Mouse (Mus musculus) stomach, embryonic 14.5 days (tissue): Measurements from ENCODE around the gene Dcaf17. TPM values are rescaled to one million over a fixed set of nuclear protein-coding genes. Genes with fewer than 3 reads are reported as not detected.

Experiments
- ATAC-seq: fragments of 200-750 bp; cut with Nextera tagmentation; 2 replicates; pipeline ENCODE4 v1.8.0; 2017; ENCODE audit warnings: low read depth, moderate TSS enrichment; ENCODE audit not compliant: insufficient number of reproducible peaks, insufficient read depth, low FRiP score
- H3K27ac ChIP-seq: fragments of 300-500 bp; sonication (generic); 2 replicates; pipeline ENCODE4 v1.5.1; 2014; ENCODE audit warnings: mild to moderate bottlenecking, low read length, moderate library complexity, mixed read lengths
- H3K27me3 ChIP-seq: fragments of 300-500 bp; sonication (generic); 2 replicates; pipeline ENCODE4 v1.6.1; 2014; ENCODE audit warnings: low read length, control low read depth, mixed read lengths; ENCODE audit not compliant: control insufficient read depth, insufficient read depth
- H3K36me3 ChIP-seq: fragments of 300-500 bp; sonication (generic); 2 replicates; pipeline ENCODE4 v1.6.1; 2014; ENCODE audit warnings: mild to moderate bottlenecking, control low read depth, low read length, moderate library complexity, mixed read lengths; ENCODE audit not compliant: control insufficient read depth, insufficient read depth
- H3K4me1 ChIP-seq: fragments of 300-500 bp; sonication (generic); 2 replicates; pipeline ENCODE4 v1.6.1; 2014; ENCODE audit warnings: low read length, control low read depth, mixed read lengths; ENCODE audit not compliant: control insufficient read depth, insufficient read depth
- H3K4me2 ChIP-seq: fragments of 300-500 bp; sonication (generic); replicated peaks from 2 replicates; pipeline ENCODE4 v1.6.1; 2014; ENCODE audit warnings: low read depth, low read length, control low read depth
- H3K4me3 ChIP-seq: fragments of 300-500 bp; sonication (generic); 2 replicates; pipeline ENCODE4 v1.5.1; 2014; ENCODE audit warnings: low read depth, low read length, control low read depth
- H3K9ac ChIP-seq: fragments of 300-500 bp; sonication (generic); replicated peaks from 2 replicates; pipeline ENCODE4 v1.6.1; 2014; ENCODE audit warnings: low read depth, mild to moderate bottlenecking, control low read depth, low read length, moderate library complexity, mixed read lengths
- H3K9me3 ChIP-seq: fragments of 300-500 bp; sonication (generic); 2 replicates; pipeline ENCODE4 v1.6.1; 2016; ENCODE audit warnings: low read depth, low read length, control low read depth; ENCODE audit not compliant: control insufficient read depth
- WGBS: fragments of 180-500 bp; shearing (Covaris S2); extraction: QIAGEN DNeasy Blood & Tissue Kit; methylation state at CpG from one replicate; pipeline ENCODE4 v1.1.7; 2014; 5-methylcytosine and 5-hydroxymethylcytosine counted together
- polyA plus RNA-seq: library from polyadenylated mRNA; unstranded; fragments of >200 nt; fragmentation: Nextera tagmentation; extraction: Ambion mirVana; gene quantifications from 2 replicates; pipeline ENCODE4 v1.2.1, GENCODE M21; 2014

Dcaf17 gene
- polyA plus RNA-seq, 1 experiment from 2014 or later: 40.8 TPM

DNA sequence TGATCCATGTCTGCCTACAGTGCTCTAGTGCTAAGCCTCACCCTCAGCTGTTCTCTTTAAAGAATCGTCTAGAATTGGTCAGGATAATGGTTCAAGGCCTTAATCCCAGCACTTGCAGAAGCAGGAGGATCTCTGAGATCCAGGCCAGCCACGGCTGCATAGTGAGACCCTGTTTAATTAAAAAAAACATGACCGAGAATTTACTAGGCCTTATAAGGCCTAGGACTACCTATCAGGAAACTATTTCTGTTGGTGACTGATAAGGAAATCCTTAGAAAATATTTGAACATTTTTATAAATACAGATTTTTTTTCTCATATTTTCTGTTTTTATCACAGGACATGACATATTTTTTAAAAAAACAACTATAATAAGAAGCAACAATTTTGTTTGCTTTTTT is 18.2 kb downstream of the Dcaf17 start:
- H3K4me3 ChIP-seq: no peak overlapping the region
- no peak for ATAC-seq

DNA sequence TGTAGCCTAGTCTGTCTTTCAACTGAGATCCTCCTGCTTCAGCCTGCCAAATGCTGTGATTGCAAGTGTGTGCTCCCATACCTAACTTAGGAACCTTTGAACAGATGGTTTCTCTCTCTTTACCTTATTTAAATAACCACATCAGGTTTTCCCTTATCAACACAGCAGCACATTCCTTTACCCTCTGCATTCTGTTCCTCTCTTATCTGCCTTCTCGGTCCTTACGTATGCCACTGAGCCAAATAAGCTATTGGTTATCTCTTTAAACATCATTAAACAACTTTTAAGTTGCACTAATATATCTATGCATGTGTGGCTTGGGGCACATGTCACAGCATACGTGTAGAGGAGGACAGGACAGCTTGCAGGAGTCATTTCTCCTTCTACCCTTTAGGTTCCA is 18.7 kb downstream of the Dcaf17 start:
- H3K9ac ChIP-seq: no peak overlapping the region
- H3K4me2 ChIP-seq: no peak overlapping the region
- H3K36me3 ChIP-seq: no peaks in the 10 kb centered on the region
- ATAC-seq: no peak
- H3K27me3 ChIP-seq: no peaks in the 10 kb centered on the region
- H3K4me3 ChIP-seq: no peak overlapping the region
- H3K27ac ChIP-seq: no peak overlapping the region
- H3K4me1 ChIP-seq: no peaks in the 10 kb centered on the region
- 69% methylated on average over 3 of the region's 3 CpGs for WGBS
- no peaks in the 10 kb centered on the region for H3K9me3 ChIP-seq

More for the DNA sequence above, 18.2 kb downstream of the Dcaf17 start:
- Histone ChIP-seq H3K4me1 (no peaks in the 10 kb centered on the region), H3K36me3 (no peaks in the 10 kb centered on the region), H3K4me2 (no peak overlapping the region), H3K27me3 (no peaks in the 10 kb centered on the region), H3K27ac (no peak overlapping the region), H3K9ac (no peak overlapping the region), H3K9me3 (no peaks in the 10 kb centered on the region)
- 90% methylated on average over 3 of the region's 3 CpGs for WGBS

DNA sequence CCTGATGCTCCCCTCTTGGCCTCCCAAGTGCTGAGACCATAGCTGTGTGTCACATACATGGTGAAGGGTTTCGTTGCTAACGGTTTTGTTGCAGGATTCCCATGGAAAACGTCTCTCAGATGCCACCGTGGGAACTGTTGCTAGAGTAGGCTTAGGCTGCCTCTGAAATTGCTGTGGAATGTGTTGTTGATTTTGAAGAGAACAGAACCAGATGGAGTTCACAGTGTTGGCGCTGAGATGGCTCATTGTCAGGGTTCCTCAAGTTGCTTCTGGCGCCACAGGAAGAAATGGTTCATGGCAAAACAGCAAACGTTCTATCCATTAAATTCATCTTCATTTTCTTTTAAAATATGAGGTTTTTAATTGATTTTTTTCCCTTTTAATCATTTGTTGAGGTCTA is 27.3 kb downstream of the Dcaf17 start:
- H3K4me1 ChIP-seq: no peaks in the 10 kb centered on the region
- 89% methylated on average over 7 of the region's 7 CpGs for WGBS
- H3K9ac ChIP-seq: no peak overlapping the region
- H3K36me3 ChIP-seq: peaks cover 6% of the 10 kb centered on the region
- no peak overlapping the region for H3K4me2 ChIP-seq
- no peak for ATAC-seq
- H3K9me3 ChIP-seq: no peaks in the 10 kb centered on the region
- H3K27ac ChIP-seq: no peak overlapping the region
- no peaks in the 10 kb centered on the region for H3K27me3 ChIP-seq
- H3K4me3 ChIP-seq: no peak overlapping the region

DNA sequence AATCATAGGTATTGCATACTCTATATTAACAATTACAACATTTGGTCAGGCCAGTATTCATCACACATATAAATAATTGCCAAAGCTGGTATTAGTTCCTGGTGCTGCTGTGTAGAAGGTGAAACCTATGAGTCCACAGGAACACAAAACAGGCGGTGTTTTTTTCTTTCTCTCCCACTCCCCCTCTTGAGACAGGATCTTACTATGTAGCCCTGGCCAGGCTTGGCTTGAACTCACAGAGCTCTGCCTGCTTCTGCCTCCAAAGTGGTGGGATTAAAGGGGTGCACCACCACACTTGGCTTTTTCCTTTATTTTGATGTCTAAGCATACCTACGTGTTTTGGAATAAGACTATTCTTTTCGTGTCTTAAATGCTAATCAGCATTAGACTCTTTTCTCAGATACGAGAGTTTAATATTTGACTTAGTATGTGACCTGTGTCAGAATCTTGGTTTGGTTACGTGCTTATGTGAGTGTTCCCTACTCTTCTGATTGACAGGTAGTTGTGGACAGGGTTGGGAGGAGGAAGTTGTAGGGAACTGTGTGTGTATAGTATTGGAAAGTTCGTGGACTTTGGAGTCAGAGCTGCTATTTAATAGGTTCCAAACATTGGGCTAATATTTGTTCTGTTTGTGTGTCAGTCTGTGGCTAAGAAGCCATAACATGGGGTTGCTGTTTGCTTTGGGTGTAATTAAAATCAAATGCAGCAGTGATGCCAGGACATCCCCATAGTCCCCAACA is 28.5 kb downstream of the Dcaf17 start:
- no peak overlapping the region for H3K4me3 ChIP-seq
- H3K4me2 ChIP-seq: no peak overlapping the region
- ATAC-seq: peak; percentile 88; the same call in 1 of the 2 replicates
- WGBS: 84% methylated on average over 6 of the region's 6 CpGs
- no peak overlapping the region; the same call in 1 of the 2 replicates for H3K27ac ChIP-seq
- H3K4me1 ChIP-seq: no peaks in the 10 kb centered on the region
- H3K27me3 ChIP-seq: no peaks in the 10 kb centered on the region
- no peak overlapping the region for H3K9ac ChIP-seq
- no peaks in the 10 kb centered on the region for H3K9me3 ChIP-seq
- H3K36me3 ChIP-seq: peaks cover 14% of the 10 kb centered on the region

DNA sequence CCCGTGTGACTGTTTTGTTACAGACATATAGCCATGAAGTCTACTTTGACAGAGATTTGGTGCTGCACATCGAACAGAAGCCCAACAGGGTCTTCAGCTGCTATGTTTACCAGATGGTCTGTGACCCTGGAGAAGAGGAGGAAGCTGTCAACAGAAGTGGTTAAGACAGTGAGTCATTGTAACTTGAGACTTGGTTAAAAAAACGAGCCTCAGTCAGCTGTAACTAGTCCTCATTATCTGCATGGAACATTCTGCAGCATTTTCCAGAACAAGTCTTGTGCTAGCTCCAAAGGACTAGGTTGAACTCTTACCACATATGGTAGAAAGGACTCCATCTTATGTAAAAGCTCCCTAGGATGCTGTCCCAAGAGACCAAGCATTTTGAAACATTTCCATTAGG is 34.6 kb downstream of the Dcaf17 start:
- Histone ChIP-seq H3K9ac (no peak overlapping the region), H3K9me3 (no peaks in the 10 kb centered on the region), H3K27me3 (no peaks in the 10 kb centered on the region), H3K4me2 (no peak overlapping the region), H3K4me1 (no peaks in the 10 kb centered on the region), H3K36me3 (peaks cover 14% of the 10 kb centered on the region; the same call in 1 of the 2 replicates), H3K27ac (no peak overlapping the region), H3K4me3 (no peak overlapping the region)
- ATAC-seq: no peak
- WGBS: 68% methylated on average over 3 of the region's 3 CpGs

DNA sequence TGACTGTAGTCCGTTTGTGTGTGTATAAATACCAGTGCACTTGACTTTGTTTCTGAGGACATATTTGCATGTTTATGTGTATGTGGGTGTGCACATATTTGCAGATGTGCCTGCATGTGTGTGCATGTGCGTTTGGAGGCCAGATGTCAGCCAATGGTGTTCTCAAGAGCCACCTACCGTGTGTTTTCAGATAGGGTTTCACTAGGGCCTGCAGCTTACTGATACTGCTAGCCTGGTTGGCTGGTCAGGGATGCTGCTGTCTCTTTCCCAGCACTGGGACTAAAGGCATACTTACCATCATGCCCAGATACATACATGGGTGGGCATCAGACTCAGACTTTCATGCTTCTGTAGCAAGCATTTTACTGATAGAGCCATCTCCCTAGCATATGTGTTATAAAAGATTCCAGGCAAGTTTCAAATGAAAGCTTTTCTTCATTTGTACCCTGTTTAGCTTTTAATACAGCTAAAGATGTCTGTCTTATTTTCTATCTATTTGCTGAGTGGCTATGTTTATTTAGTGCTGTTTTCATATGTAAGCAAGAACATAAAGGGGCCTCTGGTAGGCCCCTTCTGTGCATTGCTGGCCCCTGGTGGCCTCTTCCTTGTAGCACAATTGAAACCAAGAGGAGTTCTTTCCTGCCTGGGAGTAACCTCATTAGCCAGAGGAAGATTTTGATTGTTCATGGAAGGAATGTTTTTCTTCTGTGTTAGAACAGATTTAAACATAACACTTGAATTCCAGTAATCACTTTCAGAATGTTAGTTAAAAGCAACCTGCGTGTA is 35.7 kb downstream of the Dcaf17 start:
- no peak overlapping the region for H3K4me3 ChIP-seq
- no peaks in the 10 kb centered on the region for H3K9me3 ChIP-seq
- H3K4me1 ChIP-seq: no peaks in the 10 kb centered on the region
- no peak overlapping the region for H3K27ac ChIP-seq
- H3K36me3 ChIP-seq: peaks cover 14% of the 10 kb centered on the region; the same call in 1 of the 2 replicates
- no peaks in the 10 kb centered on the region for H3K27me3 ChIP-seq
- no peak overlapping the region for H3K9ac ChIP-seq
- WGBS: 82% methylated on average over 4 of the region's 4 CpGs
- H3K4me2 ChIP-seq: no peak overlapping the region
- ATAC-seq: no peak

DNA sequence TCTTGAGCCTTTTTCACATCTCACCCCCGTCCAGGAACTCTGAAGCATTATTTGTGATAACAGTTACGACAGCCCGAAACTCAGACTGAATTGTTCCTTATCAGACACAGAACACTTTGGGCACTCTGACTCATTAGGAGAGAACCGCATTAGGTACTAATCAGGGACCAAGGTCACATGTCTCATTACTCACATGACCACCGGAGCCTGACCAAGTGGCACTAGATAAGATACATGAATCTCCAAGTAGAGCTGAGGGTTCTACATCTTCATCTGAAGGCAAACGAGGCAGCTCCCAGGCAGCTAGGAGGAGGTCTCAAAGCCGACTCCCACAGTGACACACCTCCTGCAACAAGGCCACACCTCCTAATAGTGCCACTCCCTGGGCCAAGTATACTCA is 41.0 kb downstream of the Dcaf17 start:
- H3K36me3 ChIP-seq: no peaks in the 10 kb centered on the region; the same call in 1 of the 2 replicates
- 0 out of 2 replicates have a peak, but pooled peaks have one; percentile 18 for ATAC-seq

DNA sequence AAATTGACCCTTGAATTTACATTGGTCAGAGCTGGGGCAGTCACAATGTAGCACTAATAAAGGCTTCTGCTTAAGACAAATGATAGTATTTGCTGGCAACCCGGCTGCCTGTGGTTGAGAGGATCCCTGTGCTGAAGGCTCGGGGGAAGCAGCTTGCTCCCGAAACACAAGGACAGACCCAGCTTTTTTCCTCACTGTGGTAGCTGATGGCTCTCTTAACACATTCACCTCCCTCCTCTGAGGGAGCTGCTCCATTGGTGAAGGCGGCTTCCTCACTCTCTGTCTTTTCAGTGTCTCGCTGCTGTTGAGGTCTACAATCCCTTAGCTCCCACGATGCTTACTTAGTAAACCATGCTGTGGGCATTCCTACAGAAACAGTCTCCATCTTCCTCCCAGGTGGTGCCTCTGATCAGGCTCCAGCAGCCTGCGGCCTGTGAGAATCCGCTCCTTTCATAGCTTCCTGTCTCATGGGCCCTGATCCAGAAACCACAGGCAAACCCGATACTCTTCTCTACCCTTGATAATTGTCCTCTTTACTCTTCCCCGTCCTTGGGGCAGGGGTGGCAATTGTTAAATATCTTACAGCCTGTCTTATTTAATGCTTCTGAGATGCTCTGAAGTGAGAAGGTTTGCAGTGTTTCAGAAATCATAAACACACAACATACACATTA is 47.6 kb downstream of the Dcaf17 start:
- no peak overlapping the region for H3K4me2 ChIP-seq
- no peak for ATAC-seq

More for the DNA sequence above, 41.0 kb downstream of the Dcaf17 start:
- Histone ChIP-seq H3K9me3 (no peaks in the 10 kb centered on the region), H3K4me3 (no peak overlapping the region), H3K9ac (no peak overlapping the region), H3K4me1 (no peaks in the 10 kb centered on the region), H3K27me3 (no peaks in the 10 kb centered on the region), H3K27ac (no peak overlapping the region), H3K4me2 (no peak overlapping the region)
- WGBS: 59% methylated on average over 7 of the region's 7 CpGs

More for the DNA sequence above, 47.6 kb downstream of the Dcaf17 start:
- no peaks in the 10 kb centered on the region for H3K27me3 ChIP-seq
- no peak overlapping the region for H3K4me3 ChIP-seq
- 80% methylated on average over 10 of the region's 10 CpGs for WGBS
- no peaks in the 10 kb centered on the region for H3K9me3 ChIP-seq
- H3K27ac ChIP-seq: no peak overlapping the region
- H3K9ac ChIP-seq: no peak overlapping the region
- H3K36me3 ChIP-seq: no peaks in the 10 kb centered on the region
- H3K4me1 ChIP-seq: no peaks in the 10 kb centered on the region
